Mouse (Mus musculus): ENCODE data around the gene Naa10.

Naa10 gene

GRCm38 (mm10) chrX:73921823-73922549 is at the start of gene Naa10, which contains the start of gene Arhgap4:
TSS of gene Naa10 (minus strand) at chrX:73921944.
TSS of gene Arhgap4 (minus strand) at chrX:73921870.
- DNase-seq (ENCODE audit: low spot score in 2 of 2): peak; percentile 62 to 75

DNA sequence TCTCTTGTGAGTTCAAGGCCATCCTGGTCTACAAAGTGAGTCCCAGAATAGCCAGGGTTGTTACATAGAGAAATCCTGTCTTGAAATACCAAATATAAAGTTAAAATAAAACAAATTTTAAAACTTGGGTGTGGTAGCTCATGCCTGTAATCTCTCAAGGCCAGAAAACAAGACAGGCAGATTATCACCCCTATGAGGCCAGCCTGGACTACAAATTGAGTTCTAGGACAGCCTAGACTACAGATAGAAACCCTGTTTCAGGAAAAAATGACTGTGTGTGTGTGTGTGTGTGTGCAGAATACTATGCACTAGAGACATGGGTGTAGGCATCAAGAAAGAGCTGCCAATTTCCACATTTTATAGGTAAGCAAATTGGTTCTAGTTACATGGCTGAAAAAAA is 49.0 kb upstream of the Naa10 start:
- no peak for DNase-seq (ENCODE audit: low spot score in 2 of 2)

DNA sequence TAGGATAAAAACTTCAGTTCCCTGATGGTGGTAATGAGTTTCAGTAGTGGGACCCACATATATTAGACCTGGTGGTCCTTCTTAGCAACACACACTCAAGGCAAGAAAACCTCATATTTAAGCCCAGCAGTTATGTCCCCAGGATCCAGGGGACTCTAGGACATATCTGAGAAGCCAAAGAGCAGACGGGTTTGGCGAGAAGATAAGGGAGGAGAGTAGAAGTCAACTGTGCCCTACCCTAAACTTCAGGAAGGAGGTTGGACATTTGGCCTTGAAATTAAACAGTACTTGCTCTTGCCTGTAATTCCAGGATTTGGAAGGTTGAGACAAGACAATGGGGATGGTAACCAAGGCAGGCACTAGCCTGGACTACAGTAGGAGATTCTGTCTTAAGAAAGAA is 48.0 kb upstream of the Naa10 start:
- DNase-seq (ENCODE audit: low spot score in 2 of 2): no peak

DNA sequence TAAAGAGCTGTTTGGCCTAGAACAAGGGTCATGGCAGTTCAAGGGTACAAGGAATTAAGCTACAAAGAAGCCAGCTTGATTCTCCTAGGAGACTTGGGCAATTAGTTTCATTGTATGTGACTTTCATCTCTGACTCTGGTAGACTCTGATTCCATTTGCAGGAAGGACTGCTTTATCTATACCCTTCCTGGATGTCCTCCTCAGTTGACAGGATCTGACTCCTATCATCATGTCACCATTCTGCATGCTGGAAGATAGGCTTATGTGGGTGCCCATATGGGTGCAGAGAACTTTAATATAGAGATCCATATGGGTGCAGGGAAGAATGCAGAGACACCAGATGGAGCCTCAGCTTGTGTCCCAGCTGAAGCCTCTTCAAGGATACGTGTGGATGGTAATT is 47.4 kb upstream of the Naa10 start:
- DNase-seq (ENCODE audit: low spot score in 2 of 2): no peak

DNA sequence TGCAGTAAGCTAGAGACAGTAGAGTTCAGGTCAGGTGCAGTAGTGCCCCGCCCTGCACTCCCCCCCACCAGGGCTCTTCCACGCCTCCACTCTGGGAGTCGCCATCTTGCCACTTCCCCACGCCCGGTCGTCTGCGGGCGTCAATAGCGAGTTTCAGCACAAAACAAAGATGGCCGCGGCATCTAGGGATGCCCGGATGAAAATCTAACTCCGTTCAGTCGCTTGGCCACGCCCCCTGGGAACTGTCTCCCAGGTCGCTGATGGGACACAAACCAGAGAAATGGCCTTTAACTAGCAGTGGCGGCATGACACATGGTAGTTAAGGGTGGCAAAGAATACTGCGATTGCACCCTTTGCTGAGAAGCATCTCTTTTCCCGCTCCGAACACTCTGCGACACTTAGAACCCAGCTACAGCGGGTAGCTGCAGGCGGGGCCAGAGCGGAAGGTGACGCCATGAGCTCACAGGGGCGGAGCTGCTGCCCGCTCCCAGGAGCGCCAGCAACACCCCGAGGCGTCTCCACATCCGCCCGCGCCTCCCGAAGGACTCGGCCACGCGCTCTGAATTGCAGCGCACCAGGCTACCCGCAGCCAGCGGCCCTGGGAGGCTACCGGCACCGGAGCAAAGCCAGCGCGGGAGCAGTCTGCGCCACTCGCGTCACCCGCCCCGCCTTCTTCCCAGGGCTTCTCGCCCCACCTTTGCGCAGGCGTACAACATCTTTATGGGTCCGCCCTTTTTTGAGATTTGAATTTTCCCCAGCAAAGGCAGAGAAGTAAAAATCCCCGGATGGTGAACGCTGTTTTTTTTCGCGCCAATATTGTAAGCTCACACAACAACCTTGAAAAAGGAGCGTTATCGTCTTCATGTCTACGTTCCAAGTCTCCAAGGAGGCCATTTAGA is 45.7 kb upstream of the Naa10 start:
- peak; percentile 73 to 81 for DNase-seq (ENCODE audit: low spot score in 2 of 2)

DNA sequence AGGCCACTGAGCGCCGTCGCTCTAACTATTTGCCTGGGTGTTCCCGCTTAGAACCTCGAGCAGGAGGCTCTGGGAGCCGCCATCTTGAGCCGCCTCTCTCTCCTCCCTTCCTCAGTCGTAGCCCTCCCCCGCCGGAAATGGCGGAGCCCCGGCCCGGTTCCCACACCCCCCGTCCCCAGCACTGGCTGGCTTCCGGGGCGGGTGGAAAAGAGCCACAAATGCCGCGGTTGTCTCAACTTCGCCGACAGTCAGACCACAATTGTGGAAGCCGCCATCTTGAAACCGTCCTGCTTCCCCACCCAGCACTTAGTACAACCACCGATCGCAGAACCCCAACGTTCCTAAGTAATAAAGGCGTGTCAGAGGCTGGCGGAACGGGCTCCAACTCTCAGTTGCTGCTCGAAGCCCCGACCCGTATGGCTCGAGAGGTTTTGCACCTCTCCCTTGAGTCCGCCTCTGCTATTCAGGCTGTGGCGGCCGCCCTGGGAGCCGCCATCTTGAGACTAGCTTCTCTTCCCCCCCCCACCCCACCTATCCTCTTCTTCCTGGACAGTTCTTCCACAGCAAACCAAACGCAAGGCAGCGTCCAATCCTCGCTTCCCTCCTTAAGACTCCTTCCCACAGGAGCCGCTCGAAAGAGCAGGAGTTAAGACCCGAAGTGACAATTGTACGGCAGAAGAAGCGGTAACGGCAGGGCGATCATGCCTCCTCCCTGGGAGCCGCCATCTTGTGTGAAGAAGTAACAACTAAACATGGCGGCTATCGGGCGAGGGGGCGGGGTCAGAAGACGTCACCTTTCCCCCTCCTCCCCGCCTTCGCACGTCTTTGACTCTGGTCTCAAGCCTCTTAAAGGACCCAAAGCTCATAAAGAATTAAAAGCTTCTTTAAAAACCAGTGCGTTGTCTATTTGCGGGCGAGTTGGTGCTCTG is 44.8 kb upstream of the Naa10 start, which contains the start of gene Hcfc1:
Gene Hcfc1 (minus strand): TSS at position 110 of the 929 bp plus-strand sequence.
- DNase-seq (ENCODE audit: low spot score in 2 of 2): peak; percentile 59 to 83

DNA sequence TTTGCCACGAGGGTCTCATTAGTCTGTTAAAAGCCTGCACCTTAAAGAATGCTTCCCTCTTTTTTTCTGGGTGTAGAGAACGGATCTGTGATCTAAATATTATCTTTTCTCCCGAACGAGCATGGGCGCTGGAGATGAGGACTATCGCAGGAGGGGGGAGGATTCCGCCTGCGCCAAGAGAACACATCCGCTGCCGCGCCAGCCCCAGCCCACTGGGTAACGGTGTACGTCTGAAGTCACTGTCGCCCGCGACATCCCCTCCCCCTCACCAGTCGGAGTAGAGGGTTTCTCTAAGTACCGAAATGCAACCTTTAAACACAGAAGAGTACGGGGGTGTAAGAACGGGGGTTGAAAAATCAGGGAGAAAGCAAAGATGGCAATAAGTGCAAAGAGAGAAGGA is 43.6 kb upstream of the Naa10 start:
- DNase-seq (ENCODE audit: low spot score in 2 of 2): peak; percentile 31 to 47

DNA sequence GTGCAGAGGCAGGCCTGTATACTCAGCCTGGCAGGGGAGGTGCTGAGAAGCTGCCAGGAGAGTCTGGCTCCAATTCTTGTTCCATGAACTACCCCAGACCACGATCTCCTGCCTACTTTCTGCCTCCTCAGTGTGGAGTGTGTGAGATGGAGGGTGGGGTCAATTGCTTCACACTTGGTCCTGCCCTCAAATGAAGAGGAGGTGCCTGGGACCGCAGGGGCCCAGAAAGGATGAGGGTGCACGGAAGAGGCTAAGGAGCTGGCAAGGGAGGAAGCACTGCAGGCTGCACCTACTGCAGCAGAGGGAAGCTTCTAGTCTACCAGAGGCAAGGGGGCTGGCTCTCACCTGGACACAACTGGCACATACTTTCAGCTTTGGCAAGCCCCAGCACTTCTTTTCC is 42.6 kb upstream of the Naa10 start:
- no peak for DNase-seq (ENCODE audit: low spot score in 2 of 2)

DNA sequence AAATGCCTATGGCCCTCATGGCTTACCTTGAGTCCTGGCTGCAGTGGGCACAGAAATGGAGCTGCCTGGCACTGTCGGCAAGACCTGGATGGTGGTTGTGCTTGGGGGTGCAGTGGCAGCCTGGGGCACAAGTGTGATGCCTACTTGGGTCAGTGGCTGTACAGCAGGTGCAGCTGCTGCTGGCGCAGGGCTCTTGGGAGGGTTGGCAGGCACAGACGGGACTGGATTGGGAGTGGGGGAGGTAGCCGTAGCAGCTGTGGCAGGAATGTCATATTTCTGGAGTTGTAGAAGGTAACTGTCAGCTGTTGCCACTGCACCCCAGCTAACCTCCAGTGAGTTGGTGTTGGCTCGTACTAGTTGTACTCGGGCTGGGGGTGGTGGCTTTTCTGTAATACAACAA is 33.2 kb upstream of the Naa10 start:
- no peak for DNase-seq (ENCODE audit: low spot score in 2 of 2)

DNA sequence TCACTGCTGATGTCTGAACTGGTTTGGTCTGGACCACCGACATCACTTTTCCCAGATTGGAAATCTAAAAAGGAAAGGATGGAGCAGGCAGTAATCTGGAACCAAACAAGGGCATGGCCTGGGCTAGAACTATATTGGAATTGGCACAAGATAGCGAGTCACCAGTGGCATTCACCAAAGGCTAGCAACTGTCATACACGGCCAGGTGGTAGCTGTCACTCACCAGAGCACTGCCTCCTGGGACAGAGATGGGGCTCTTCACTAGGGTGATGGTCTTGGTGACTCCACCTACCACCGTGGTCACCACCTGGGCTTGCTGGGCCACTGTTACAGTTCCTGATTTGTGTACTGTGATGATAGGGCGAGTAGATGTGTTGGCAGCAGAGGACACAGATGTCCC is 30.9 kb upstream of the Naa10 start:
- DNase-seq (ENCODE audit: low spot score in 2 of 2): no peak

- DNase-seq (ENCODE audit: low spot score in 2 of 2): no peak
These were observed 27.6 kb upstream of the Naa10 start for GRCm38 (mm10) chrX:73949341-73949740.

DNA sequence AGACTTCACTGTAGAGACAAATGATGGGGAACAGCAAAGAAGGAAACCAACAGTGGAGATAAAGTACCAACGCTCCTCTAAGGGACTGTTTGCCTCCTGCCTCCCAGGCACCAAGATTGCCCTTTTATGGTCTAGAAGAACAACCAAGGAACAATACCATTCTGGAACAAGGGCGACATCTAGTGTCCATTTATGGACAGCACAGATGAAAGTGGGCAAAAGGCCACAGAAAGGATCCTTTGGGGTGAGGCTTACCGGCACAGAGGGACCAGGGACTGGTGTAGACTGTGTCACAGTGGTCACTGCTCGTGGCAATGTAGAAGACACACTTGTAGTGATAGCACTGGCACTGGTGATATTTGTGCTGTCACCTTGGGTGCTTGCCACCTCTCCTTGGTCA is 26.9 kb upstream of the Naa10 start:
- DNase-seq (ENCODE audit: low spot score in 2 of 2): peak in 1 of 2 experiments; percentile 38

DNA sequence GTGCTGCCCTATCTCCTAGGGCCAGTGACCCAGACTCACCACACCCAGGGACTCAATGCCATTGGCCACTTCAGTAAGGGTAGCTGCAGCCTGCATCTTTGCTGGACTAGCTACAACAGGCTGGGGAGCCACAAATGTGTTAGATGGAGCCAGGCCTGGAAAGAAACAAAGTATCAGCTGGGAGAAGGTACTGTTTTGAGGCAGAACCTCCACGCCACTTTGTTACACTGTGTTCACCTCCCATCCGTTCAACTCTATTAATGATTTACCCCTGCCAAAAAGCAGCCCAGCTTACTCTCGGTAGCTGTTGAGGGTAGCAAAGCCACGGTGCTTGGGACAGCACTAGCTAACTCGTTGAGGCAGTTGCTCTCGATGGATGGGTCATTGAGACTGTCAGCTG is 25.2 kb upstream of the Naa10 start:
- no peak for DNase-seq (ENCODE audit: low spot score in 2 of 2)

DNA sequence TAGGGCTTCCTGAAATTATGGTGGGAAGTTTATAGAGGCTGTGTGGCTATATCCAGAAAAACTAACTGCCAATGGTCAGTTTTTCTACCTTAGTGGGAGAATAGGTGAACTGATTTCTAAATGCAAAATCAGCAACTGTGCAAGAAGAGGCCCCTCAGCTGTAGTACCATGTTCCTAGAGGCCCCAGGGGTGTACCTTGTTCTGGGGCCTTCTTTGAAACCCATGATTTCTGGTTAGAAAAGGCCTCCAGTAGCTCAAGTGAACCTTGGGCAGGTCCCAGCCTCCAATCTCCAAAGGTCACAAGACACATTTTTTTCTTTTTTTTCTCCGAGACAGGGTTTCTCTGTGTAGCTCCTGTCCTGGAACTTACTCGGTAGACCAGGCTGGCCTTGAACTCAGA is 20.6 kb upstream of the Naa10 start:
- DNase-seq (ENCODE audit: low spot score in 2 of 2): no peak

- DNase-seq (ENCODE audit: low spot score in 2 of 2): no peak
These were observed 20.1 kb upstream of the Naa10 start for GRCm38 (mm10) chrX:73941860-73942259.

DNA sequence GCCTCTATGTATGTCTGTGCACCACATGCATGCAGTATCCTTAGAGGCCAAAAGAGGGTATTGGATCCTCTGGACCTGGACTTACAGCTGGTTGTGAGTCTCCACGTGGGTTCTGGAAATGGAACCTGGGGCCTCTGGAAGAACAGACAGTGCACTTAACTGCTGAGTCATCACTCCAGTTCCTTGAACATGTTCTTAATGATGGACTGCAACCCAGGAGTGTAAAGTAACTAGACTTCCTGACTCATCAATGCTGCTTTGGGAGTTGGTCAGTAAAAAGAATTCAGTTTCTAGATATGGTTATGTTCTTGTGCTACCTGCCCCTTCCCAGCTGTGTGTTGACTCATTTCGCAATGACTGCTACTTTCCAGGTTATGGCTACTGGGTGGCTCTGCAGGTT is 10.1 kb upstream of the Naa10 start:
- DNase-seq (ENCODE audit: low spot score in 2 of 2): no peak

GRCm38 (mm10) chrX:73930402-73931062 is 8.8 kb upstream of the Naa10 start, which contains the start of gene Renbp:
TSS of gene Renbp (minus strand) at chrX:73930850.
- DNase-seq (ENCODE audit: low spot score in 2 of 2): no peak

GRCm38 (mm10) chrX:73922550-73922882 is 772 bp upstream of the Naa10 start:
- no peak for DNase-seq (ENCODE audit: low spot score in 2 of 2)

- DNase-seq (ENCODE audit: low spot score in 2 of 2): no peak
These were observed 390 bp downstream of the Naa10 start for GRCm38 (mm10) chrX:73921285-73921822.

- no peak for DNase-seq (ENCODE audit: low spot score in 2 of 2)
These were observed 3.1 kb downstream of the Naa10 start for GRCm38 (mm10) chrX:73918631-73919030.

- no peak for DNase-seq (ENCODE audit: low spot score in 2 of 2)
These were observed 4.8 kb downstream of the Naa10 start for GRCm38 (mm10) chrX:73916945-73917344.

Measured in frontal cortex, postnatal 25 days (tissue).